Mouse (Mus musculus): ENCODE measurements at regions not wholly inside any gene's neighbourhood (a gene's known extent, or its start where the extent isn't known, plus 50 kb on each side); places are given as distances from the start of the nearest gene placed in this dataset.

- DNase-seq, result no peak
Measured at GRCm38 (mm10) chr3:107826241-107826760, 50.7 kb upstream of the Eps8l3 start.

DNA sequence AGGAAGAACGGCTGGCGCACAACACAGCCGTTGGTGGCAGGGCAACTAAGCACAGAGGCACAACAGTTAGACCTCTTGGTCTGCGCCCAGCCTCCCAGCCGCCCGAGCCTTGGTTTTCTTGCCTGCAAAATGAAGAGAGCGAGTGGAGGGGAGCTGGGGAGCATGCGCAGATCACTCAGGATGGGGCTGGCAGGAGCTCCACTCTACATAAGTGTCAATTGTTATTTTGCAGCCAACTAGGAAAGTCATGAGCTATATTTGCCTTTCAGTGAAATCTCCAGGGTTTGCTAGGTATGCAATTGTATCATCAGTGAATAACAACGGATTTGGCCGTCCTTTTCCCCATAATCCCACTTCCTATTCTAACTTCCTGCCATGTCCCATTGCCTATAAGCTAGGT, 51.6 kb upstream of the Eps8l3 start:
- DNase-seq, result peak; percentile 58

GRCm38 (mm10) chr3:107824378-107824777, 52.7 kb upstream of the Eps8l3 start:
- no peak for DNase-seq

GRCm38 (mm10) chr3:107823655-107824266, 53.3 kb upstream of the Eps8l3 start:
- DNase-seq, result no peak

DNA sequence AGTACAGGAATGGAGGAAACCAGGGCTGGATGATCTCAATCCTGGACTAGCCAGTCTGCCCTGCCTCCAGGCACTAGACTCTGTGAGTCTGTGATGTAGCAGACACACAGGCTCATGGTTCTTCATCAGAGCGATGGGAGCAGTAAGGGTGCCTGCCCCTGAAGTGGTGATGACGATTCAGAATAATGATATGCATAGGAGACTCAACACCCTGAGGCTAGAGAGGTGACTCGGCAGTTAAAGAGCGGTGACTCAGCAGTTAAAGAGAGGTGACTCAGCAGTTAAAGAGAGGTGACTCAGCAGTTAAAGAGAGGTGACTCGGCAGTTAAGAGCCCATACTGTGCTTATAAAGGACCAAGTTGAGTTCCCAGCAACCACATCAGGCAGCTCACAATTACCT, 53.9 kb upstream of the Eps8l3 start:
- no peak for DNase-seq

DNA sequence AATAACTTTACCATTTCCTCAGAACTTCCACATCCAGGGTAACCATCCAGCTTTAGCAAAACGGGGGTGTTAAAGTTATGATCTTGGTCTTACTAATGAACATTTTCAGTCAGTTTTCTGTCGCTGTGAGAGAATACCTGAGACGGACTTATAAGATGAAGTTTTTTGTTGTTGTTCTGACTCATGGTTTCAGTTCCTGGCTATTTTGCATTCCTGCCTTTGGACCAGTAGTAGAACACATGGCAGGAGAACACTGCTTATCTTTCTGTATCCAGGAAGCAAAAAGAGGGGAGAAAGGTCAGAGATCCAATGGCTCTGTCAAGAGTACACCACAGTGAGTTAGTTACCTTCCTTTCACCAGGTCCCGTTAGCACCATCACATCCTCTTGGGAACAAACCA, 54.5 kb upstream of the Eps8l3 start:
- DNase-seq, result no peak

GRCm38 (mm10) chr3:107821952-107822351, 55.1 kb upstream of the Eps8l3 start:
- DNase-seq, result no peak

- no peak for DNase-seq
Measured at GRCm38 (mm10) chr3:107819622-107820021, 57.4 kb upstream of the Eps8l3 start.

DNA sequence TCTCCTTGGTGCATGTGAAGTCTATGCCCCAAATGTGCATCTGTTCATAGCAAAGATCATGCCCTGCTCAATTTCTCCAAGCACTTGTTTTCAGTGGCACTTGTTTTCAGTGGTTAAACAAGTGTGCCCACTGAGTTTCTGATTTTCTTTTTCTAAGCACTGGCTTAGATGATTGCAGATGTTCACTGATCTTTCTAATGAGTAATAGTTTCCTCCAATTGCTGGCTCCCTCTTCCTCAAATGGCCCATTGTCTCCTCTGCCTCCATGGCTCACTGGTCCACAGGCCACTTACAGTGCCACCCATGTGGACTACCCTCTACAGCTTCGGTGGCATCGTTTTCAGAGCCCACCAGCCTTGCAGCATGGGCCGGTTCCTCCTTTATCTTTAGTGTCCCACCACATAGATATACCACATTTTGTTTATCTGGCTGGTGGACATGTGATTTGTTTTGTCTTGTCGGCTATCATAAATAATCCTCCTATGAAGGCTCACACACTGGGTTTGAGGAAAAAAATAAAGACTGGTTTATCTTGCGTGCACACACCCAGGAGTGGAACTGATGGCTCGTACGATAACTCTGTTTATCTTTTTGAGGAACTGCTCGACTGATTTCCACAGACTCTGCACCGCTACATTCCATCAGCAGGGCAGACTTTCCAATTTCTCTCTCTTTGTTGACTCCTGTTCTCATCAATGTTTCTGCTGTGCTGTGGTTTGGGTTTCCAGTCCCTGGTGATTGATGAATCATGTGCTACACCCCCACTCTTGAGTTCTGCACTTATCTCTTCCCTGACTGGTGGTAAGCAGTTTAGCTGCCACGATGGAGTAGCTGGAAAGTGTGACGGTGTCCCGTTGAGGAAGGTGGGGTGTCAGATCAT, 58.2 kb upstream of the Eps8l3 start:
- no peak for DNase-seq

DNA sequence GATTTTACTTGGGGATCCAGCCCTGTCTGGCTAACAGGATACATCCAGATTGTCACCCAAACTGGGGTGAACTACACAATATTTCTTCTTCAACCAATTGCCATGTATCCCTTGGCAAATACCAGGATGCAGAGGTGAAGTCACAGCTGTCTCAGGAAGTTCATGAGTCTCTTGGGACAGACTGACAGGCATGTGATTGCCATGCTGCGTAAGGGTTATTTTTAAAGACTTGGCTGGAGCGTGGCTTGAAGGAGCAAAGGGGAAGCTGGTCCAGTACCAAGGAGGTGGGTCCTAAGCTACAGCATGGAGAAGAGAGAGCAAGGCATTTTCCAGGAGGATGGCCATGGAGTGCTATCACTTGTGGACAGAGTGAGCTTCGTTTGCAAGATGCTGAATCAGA, 55.8 kb upstream of the Csf1 start:
- DNase-seq, result no peak

- DNase-seq, result no peak
Measured at GRCm38 (mm10) chr3:107814280-107814679, 54.0 kb upstream of the Csf1 start.

- DNase-seq, result no peak
Measured at GRCm38 (mm10) chr3:107812885-107813284, 52.6 kb upstream of the Csf1 start.

- no peak for DNase-seq
Measured at GRCm38 (mm10) chr3:107812341-107812740, 52.1 kb upstream of the Csf1 start.

DNA sequence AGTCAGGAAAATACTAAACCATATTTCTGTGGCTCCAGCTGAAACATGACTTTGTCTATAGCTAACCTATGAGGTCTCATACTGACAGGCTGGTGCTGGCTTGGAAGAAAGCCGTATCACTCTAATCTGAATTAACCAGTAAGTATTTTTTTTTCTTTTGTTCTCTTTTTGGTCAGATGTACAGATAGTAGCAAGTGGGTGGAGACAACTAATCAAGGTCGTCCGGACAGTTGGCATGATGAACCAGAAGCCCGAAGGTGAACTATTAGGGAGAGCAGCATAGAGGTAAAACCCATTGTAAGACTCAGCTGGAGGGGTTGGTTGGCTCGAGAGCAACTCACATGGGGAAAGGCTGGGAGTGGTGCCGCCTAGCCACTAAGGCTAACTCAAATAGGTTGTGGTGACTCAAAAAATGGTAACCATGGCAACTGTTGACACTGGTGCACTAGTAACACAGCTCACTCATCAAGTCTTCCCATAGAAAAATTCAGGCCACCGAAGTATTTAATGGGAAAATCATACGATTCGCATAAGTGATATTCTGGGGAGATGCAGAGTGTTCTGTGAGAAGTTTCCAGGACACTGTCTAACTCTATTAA, 50.3 kb upstream of the Csf1 start:
- DNase-seq, result no peak

Data from gastrocnemius, postnatal 10 days (tissue).